Mouse (Mus musculus) bone marrow macrophage, adult 2 months (primary cell): ENCODE data around the gene Fgfr2.

Experiments used
- CTCF ChIP-seq: IDR thresholded peaks from 2 replicates; pipeline ENCODE4 v1.5.1; 2012; ENCODE audit warnings: low read depth, mild to moderate bottlenecking, low read length, moderate library complexity
- POLR2A ChIP-seq: IDR thresholded peaks from 2 replicates; pipeline ENCODE4 v1.6.1; 2012; ENCODE audit warnings: mild to moderate bottlenecking, low read depth, low read length, borderline replicate concordance

DNA sequence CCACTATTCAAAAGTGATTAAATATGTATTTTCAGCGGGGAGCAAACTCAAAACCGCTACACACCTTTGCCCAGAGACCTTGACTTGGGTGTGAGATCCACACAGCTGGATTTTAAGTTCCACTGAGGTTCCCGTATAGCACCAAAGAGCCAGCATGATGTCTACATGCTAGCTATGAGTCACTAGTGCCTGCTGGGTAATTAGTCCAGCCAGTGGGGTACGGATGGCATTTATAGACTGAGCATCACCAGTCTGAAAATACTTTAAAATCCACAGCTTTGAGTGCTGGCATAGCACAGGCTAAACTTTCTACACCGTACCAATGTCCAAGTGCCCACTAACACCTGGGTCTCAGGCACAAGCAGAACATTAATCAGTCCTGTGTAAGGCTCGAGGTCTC lies 23.0 kb downstream of the Fgfr2 start:
- TF ChIP-seq CTCF: no peak
- TF ChIP-seq POLR2A: no peak
